Mouse (Mus musculus): Measurements from ENCODE around the gene Kcna7. TPM values are rescaled to one million over a fixed set of nuclear protein-coding genes. Genes with fewer than 3 reads are reported as not detected.
A peak's percentile ranks its signal among the peaks of the same experiment; 100 is the strongest.

Kcna7 gene
- total and polyA plus RNA-seq, 2 experiments from 2014 or later = 0.06 TPM; not detected in 1

- no peaks in the 10 kb centered on the region; the same call in 1 of the 2 replicates for H3K27me3 ChIP-seq (ENCODE audit: insufficient read depth, low read length)
- no peak overlapping the region for H3K4me3 ChIP-seq (ENCODE audit: low read depth, low read length)
- no peak overlapping the region for H3K4me2 ChIP-seq (ENCODE audit: low read depth, low read length, poor library complexity, severe bottlenecking)
- H3K9me3 ChIP-seq (ENCODE audit: low read length) = no peaks in the 10 kb centered on the region
- DNase-seq (ENCODE audit: low spot score) = no peak
- no peak overlapping the region for H3K9ac ChIP-seq (replicated peaks; ENCODE audit: low read length, poor library complexity, severe bottlenecking)
- peaks cover 8% of the 10 kb centered on the region for H3K4me1 ChIP-seq (ENCODE audit: insufficient read depth, low read length)
- 72% methylated on average over 2 of the region's 2 CpGs for WGBS
- TF ChIP-seq CTCF (IDR thresholded peaks at IDR 0.05) = no peak
- H3K36me3 ChIP-seq (ENCODE audit: insufficient read depth, low read length) = 0 out of 2 replicates have a peak, but pooled peaks cover 2% of the 10 kb centered on the region
- H3K27ac ChIP-seq (ENCODE audit: low read depth, low read length) = no peak overlapping the region
- no peak for ATAC-seq (ENCODE audit: low FRiP score)
Measured at GRCm38 (mm10) chr7:45396787-45397186, 8.7 kb upstream of the Kcna7 start.

GRCm38 (mm10) chr7:45401521-45402085 is 3.9 kb upstream of the Kcna7 start:
- H3K27ac ChIP-seq (ENCODE audit: low read depth, low read length) = no peak overlapping the region
- WGBS = 65% methylated on average over 10 of the region's 10 CpGs
- H3K9ac ChIP-seq (replicated peaks; ENCODE audit: low read length, poor library complexity, severe bottlenecking) = no peak overlapping the region
- no peaks in the 10 kb centered on the region for H3K36me3 ChIP-seq (ENCODE audit: insufficient read depth, low read length)
- ATAC-seq (ENCODE audit: low FRiP score) = no peak
- peaks cover 17% of the 10 kb centered on the region for H3K27me3 ChIP-seq (ENCODE audit: insufficient read depth, low read length)
- DNase-seq (ENCODE audit: low spot score) = no peak
- H3K9me3 ChIP-seq (ENCODE audit: low read length) = no peaks in the 10 kb centered on the region
- no peak overlapping the region for H3K4me2 ChIP-seq (ENCODE audit: low read depth, low read length, poor library complexity, severe bottlenecking)
- no peak overlapping the region for H3K4me3 ChIP-seq (ENCODE audit: low read depth, low read length)
- H3K4me1 ChIP-seq (ENCODE audit: insufficient read depth, low read length) = no peaks in the 10 kb centered on the region
- TF ChIP-seq CTCF (IDR thresholded peaks at IDR 0.05) = no peak

GRCm38 (mm10) chr7:45403532-45404261 is 1.8 kb upstream of the Kcna7 start:
- no peak overlapping the region for H3K4me3 ChIP-seq (ENCODE audit: low read depth, low read length)
- TF ChIP-seq CTCF (IDR thresholded peaks at IDR 0.05) = peak; percentile 65
- H3K9ac ChIP-seq (replicated peaks; ENCODE audit: low read length, poor library complexity, severe bottlenecking) = no peak overlapping the region
- peaks cover 37% of the 10 kb centered on the region for H3K27me3 ChIP-seq (ENCODE audit: insufficient read depth, low read length)
- no peak for ATAC-seq (ENCODE audit: low FRiP score)
- no peaks in the 10 kb centered on the region for H3K4me1 ChIP-seq (ENCODE audit: insufficient read depth, low read length)
- 45% methylated on average over 6 of the region's 6 CpGs for WGBS
- H3K36me3 ChIP-seq (ENCODE audit: insufficient read depth, low read length) = no peaks in the 10 kb centered on the region
- H3K4me2 ChIP-seq (ENCODE audit: low read depth, low read length, poor library complexity, severe bottlenecking) = no peak overlapping the region
- peak; percentile 64 for DNase-seq (ENCODE audit: low spot score)
- no peak overlapping the region for H3K27ac ChIP-seq (ENCODE audit: low read depth, low read length)
- H3K9me3 ChIP-seq (ENCODE audit: low read length) = no peaks in the 10 kb centered on the region

DNA sequence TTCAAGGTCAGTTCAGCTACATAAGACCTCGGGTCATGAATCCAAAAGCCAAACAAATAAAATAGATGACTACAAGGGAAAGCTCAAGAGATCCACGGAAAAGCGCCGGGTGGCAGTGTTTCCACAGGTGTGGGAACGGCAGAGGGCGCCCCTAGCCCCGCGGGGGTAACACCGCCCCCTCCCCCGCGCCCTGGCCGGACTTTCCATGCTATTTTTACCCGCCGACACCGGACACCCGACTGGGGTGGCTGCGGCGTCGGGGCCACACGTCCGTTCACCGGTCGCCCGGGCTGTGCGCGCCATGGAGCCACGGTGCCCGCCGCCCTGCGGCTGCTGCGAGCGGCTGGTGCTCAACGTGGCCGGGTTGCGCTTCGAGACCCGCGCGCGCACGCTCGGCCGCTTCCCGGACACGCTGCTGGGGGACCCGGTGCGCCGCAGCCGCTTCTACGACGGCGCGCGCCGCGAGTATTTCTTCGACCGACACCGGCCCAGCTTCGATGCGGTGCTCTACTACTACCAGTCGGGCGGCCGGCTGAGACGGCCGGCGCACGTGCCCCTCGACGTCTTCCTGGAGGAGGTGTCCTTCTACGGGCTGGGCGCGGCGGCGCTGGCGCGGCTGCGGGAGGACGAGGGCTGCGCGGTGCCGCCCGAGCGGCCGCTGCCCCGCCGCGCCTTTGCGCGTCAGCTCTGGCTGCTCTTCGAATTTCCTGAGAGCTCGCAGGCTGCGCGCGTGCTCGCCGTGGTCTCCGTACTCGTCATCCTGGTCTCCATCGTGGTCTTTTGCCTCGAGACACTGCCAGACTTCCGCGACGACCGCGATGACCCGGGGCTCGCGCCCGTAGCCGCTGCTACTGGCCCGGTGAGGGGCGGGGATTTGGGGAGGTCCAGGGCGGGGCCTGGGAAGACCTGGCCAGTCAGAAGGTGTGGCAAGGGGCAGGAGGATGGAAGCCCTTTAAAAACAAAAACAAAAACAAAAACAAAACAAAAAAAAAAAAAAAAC is 1.0 kb downstream of the Kcna7 start:
- peak overlapping the region; percentile 46 for H3K4me2 ChIP-seq (ENCODE audit: low read depth, low read length, poor library complexity, severe bottlenecking)
- H3K4me3 ChIP-seq (ENCODE audit: low read depth, low read length) = peak overlapping the region; percentile 36
- no peak overlapping the region for H3K27ac ChIP-seq (ENCODE audit: low read depth, low read length)
- H3K4me1 ChIP-seq (ENCODE audit: insufficient read depth, low read length) = no peaks in the 10 kb centered on the region
- DNase-seq (ENCODE audit: low spot score) (no peak), ATAC-seq (ENCODE audit: low FRiP score) (no peak)
- H3K9ac ChIP-seq (replicated peaks; ENCODE audit: low read length, poor library complexity, severe bottlenecking) = 0 out of 2 replicates have a peak overlapping the region, but pooled peaks have one; percentile 24
- peaks cover 64% of the 10 kb centered on the region for H3K27me3 ChIP-seq (ENCODE audit: insufficient read depth, low read length)
- 3% methylated on average over 89 of the region's 114 CpGs for WGBS
- no peak for TF ChIP-seq CTCF (IDR thresholded peaks at IDR 0.05)
- H3K9me3 ChIP-seq (ENCODE audit: low read length) = no peaks in the 10 kb centered on the region
- H3K36me3 ChIP-seq (ENCODE audit: insufficient read depth, low read length) = no peaks in the 10 kb centered on the region

DNA sequence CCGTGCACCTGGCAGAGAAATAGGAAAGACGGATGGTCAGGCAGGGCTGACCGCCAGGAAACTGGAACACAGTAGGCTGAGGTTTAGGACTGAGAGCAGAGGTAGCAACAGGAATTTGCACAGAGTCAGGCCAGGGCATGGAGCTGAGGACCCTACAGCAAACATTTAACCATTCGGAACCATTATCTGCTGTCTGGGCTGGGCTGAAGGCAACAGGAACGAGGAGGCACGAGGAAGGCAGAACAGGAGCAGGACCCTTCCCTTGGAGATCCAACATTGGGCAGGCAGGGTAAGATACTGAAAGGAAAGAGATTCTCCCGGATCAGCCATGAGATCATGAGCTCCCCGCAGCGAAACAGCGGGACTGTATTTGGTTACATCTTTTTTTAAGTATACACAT is 2.4 kb downstream of the Kcna7 start:
- Histone ChIP-seq H3K9ac (replicated peaks; ENCODE audit: low read length, poor library complexity, severe bottlenecking) (no peak overlapping the region), H3K27ac (ENCODE audit: low read depth, low read length) (no peak overlapping the region), H3K4me3 (ENCODE audit: low read depth, low read length) (no peak overlapping the region), H3K27me3 (ENCODE audit: insufficient read depth, low read length) (peaks cover 73% of the 10 kb centered on the region), H3K9me3 (ENCODE audit: low read length) (no peaks in the 10 kb centered on the region), H3K36me3 (ENCODE audit: insufficient read depth, low read length) (no peaks in the 10 kb centered on the region), H3K4me1 (ENCODE audit: insufficient read depth, low read length) (no peaks in the 10 kb centered on the region), H3K4me2 (ENCODE audit: low read depth, low read length, poor library complexity, severe bottlenecking) (no peak overlapping the region)
- TF ChIP-seq CTCF (IDR thresholded peaks at IDR 0.05) = no peak
- DNase-seq (ENCODE audit: low spot score) (no peak), ATAC-seq (ENCODE audit: low FRiP score) (no peak)
- WGBS = 82% methylated on average over 10 of the region's 10 CpGs

Data from midbrain, postnatal 0 days (tissue).